Mouse (Mus musculus): ENCODE results near the gene Slc22a17. TPM values are rescaled to one million over a fixed set of nuclear protein-coding genes. Genes with fewer than 3 reads are reported as not detected.
A peak's percentile ranks its signal among the peaks of the same experiment; 100 is the strongest.

Slc22a17 gene
- total RNA-seq, 1 experiment: 5.2 TPM

DNA sequence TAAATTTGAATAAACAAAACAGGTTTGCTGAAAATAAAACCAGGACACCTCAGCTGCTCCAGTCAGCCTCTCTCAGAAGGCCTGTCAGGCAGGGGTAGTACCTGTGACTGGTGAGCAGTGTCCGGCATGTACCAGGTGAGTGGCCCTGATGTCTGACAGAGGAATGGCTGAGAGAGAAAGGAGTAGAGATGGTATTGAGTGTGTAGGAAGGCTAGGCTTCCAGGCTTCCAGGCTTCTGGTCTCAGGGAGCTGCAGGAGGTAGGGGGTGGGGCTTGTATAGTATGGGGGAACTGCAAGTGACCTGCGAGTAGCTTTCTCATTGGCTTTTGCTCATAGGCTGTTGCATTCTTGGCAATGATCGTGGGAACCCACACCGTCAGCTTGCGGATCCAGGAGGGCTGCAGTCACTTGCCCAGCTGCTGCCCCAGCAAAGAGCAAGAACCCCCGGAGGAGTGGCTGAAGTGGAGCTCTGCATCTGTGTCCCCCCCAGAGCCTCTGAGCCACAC lies 19.8 kb upstream of the Slc22a17 start, which contains the start of gene Il25:
TSS of gene Il25 (plus strand) at position 51 of the 506 bp plus-strand sequence.
- in situ Hi-C loops (cut with MboI; ENCODE audit: low sequenced_read_pairs in 2 of 2, unreplicated experiment in 2 of 2): no loop called here
- H3K9me3 ChIP-seq (ENCODE audit: control insufficient read depth, insufficient read depth, low read depth, low read length): no peaks in the 10 kb centered on the region
- no peak within 1 kb of the TSS for H3K27ac ChIP-seq (ENCODE audit: insufficient read depth, low read depth, low read length, poor library complexity, severe bottlenecking)
- H3K4me3 ChIP-seq (ENCODE audit: insufficient read depth in 1 of 2, low read depth in 1 of 2, low read length in 2 of 2, poor library complexity in 1 of 2, severe bottlenecking in 1 of 2): no peak within 1 kb of the TSS
- DNase-seq (ENCODE audit: low read depth, low spot score): no peak
- H3K4me1 ChIP-seq (ENCODE audit: control insufficient read depth in 2 of 2, insufficient read depth in 2 of 2, low read length in 2 of 2, poor library complexity in 1 of 2): peaks cover 11 to 25% of the 10 kb centered on the region in 2 experiments; a peak in 3 of 4 replicates
- H3K9ac ChIP-seq (ENCODE audit: insufficient read depth, low read depth, low read length, poor library complexity, severe bottlenecking): no peak within 1 kb of the TSS
- TF ChIP-seq ZC3H11A (IDR thresholded peaks at IDR 0.05; ENCODE audit: borderline replicate concordance, low read depth, low read length) (no peak), HCFC1 (IDR thresholded peaks at IDR 0.05; ENCODE audit: borderline replicate concordance, insufficient read depth, low read length) (no peak), CHD2 (IDR thresholded peaks at IDR 0.05; ENCODE audit: low read depth, low read length) (no peak), ZNF384 (IDR thresholded peaks at IDR 0.05; ENCODE audit: low read depth, low read length) (no peak), MAFK (IDR thresholded peaks at IDR 0.05; ENCODE audit: insufficient read depth, low read depth, low read length) (no peak)
- no peaks in the 10 kb centered on the region for H3K36me3 ChIP-seq (ENCODE audit: control insufficient read depth, insufficient read depth, low read length, poor library complexity, severe bottlenecking)

DNA sequence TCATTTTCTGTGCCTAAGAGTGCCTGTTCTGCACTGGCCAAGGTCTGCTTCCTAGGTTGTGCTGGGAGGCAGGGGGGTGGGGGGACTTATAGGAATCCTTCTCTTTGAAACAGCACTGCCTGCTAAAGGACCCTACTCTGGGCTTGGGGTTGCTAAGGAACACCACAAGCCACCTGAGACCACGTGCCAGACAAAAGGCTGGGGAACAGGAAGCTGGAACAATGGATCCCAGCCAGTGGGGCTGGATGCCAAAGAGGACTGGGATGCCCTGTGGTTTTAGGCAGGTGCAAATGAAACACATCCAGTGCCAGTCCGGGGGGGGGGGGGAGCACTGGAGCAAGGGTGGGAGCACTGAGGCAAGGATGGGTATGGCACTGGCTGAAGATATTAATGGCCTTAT lies 17.5 kb upstream of the Slc22a17 start:
- no peak for TF ChIP-seq ZC3H11A (IDR thresholded peaks at IDR 0.05; ENCODE audit: borderline replicate concordance, low read depth, low read length)
- no peak for TF ChIP-seq MAFK (IDR thresholded peaks at IDR 0.05; ENCODE audit: insufficient read depth, low read depth, low read length)
- no peak for TF ChIP-seq HCFC1 (IDR thresholded peaks at IDR 0.05; ENCODE audit: borderline replicate concordance, insufficient read depth, low read length)
- TF ChIP-seq CHD2 (IDR thresholded peaks at IDR 0.05; ENCODE audit: low read depth, low read length): no peak
- TF ChIP-seq ZNF384 (IDR thresholded peaks at IDR 0.05; ENCODE audit: low read depth, low read length): no peak
- Histone ChIP-seq H3K4me1 (ENCODE audit: control insufficient read depth in 2 of 2, insufficient read depth in 2 of 2, low read length in 2 of 2, poor library complexity in 1 of 2) (peaks cover 10 to 23% of the 10 kb centered on the region in 2 experiments; a peak in 3 of 4 replicates), H3K36me3 (ENCODE audit: control insufficient read depth, insufficient read depth, low read length, poor library complexity, severe bottlenecking) (no peaks in the 10 kb centered on the region), H3K4me3 (ENCODE audit: insufficient read depth in 1 of 2, low read depth in 1 of 2, low read length in 2 of 2, poor library complexity in 1 of 2, severe bottlenecking in 1 of 2) (no peak overlapping the region), H3K9ac (ENCODE audit: insufficient read depth, low read depth, low read length, poor library complexity, severe bottlenecking) (no peak overlapping the region), H3K27ac (ENCODE audit: insufficient read depth, low read depth, low read length, poor library complexity, severe bottlenecking) (peak overlapping the region; percentile 58; the same call in 1 of the 2 replicates), H3K9me3 (ENCODE audit: control insufficient read depth, insufficient read depth, low read depth, low read length) (no peaks in the 10 kb centered on the region)
- DNase-seq (ENCODE audit: low read depth, low spot score): no peak
- in situ Hi-C loops (cut with MboI; ENCODE audit: low sequenced_read_pairs in 2 of 2, unreplicated experiment in 2 of 2): no loop called here

DNA sequence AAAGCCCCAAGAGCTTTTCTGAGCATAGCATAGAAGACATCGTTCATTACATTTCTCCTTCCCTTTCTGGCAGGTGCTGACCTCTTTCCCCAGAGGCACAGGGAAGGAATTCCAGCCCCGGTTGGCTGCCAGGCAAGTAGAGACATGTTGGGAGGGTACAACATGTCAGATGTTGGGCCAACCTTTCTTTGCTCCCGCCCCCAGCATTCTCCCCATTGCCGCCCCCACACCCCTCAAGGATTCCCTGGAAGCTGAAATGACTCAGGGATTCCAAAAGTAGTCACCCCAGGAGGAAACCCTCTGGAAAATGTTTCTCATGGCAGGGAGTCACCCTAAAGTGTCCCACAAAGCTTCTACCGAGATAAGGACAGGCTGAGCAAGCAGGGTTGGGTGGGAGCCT lies 16.9 kb upstream of the Slc22a17 start:
- H3K27ac ChIP-seq (ENCODE audit: insufficient read depth, low read depth, low read length, poor library complexity, severe bottlenecking): peak overlapping the region; percentile 58
- no peak overlapping the region for H3K9ac ChIP-seq (ENCODE audit: insufficient read depth, low read depth, low read length, poor library complexity, severe bottlenecking)
- no peak for DNase-seq (ENCODE audit: low read depth, low spot score)
- H3K36me3 ChIP-seq (ENCODE audit: control insufficient read depth, insufficient read depth, low read length, poor library complexity, severe bottlenecking): no peaks in the 10 kb centered on the region
- in situ Hi-C loops (cut with MboI; ENCODE audit: low sequenced_read_pairs in 2 of 2, unreplicated experiment in 2 of 2): no loop called here
- peaks cover 10 to 21% of the 10 kb centered on the region in 2 experiments; a peak in 3 of 4 replicates for H3K4me1 ChIP-seq (ENCODE audit: control insufficient read depth in 2 of 2, insufficient read depth in 2 of 2, low read length in 2 of 2, poor library complexity in 1 of 2)
- H3K9me3 ChIP-seq (ENCODE audit: control insufficient read depth, insufficient read depth, low read depth, low read length): no peaks in the 10 kb centered on the region
- TF ChIP-seq MAFK (IDR thresholded peaks at IDR 0.05; ENCODE audit: insufficient read depth, low read depth, low read length) (no peak), ZNF384 (IDR thresholded peaks at IDR 0.05; ENCODE audit: low read depth, low read length) (no peak), CHD2 (IDR thresholded peaks at IDR 0.05; ENCODE audit: low read depth, low read length) (no peak), HCFC1 (IDR thresholded peaks at IDR 0.05; ENCODE audit: borderline replicate concordance, insufficient read depth, low read length) (no peak), ZC3H11A (IDR thresholded peaks at IDR 0.05; ENCODE audit: borderline replicate concordance, low read depth, low read length) (no peak)
- H3K4me3 ChIP-seq (ENCODE audit: insufficient read depth in 1 of 2, low read depth in 1 of 2, low read length in 2 of 2, poor library complexity in 1 of 2, severe bottlenecking in 1 of 2): no peak overlapping the region

DNA sequence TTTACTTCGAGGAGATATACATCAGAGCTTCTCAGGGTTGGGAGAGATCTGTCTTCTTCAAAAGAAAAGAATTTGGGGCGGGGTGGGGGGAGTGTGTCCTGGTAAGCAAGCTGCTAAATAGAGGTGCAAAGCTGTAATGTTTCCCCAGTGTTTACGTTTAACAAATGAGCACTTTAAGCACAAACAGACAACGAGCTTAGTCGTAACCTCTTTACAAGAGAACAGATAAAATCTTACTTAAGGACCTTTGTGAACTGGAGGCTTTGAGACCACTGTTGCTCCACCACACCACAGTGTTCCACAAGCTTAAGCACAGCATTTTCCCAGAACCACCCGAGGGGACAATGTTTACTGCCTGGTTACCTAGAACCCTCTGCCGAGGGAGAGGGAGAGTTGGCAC lies 14.4 kb upstream of the Slc22a17 start:
- H3K27ac ChIP-seq (ENCODE audit: insufficient read depth, low read depth, low read length, poor library complexity, severe bottlenecking): peak overlapping the region; percentile 70; the same call in 1 of the 2 replicates
- no peaks in the 10 kb centered on the region for H3K9me3 ChIP-seq (ENCODE audit: control insufficient read depth, insufficient read depth, low read depth, low read length)
- DNase-seq (ENCODE audit: low read depth, low spot score): no peak
- TF ChIP-seq CHD2 (IDR thresholded peaks at IDR 0.05; ENCODE audit: low read depth, low read length) (no peak), HCFC1 (IDR thresholded peaks at IDR 0.05; ENCODE audit: borderline replicate concordance, insufficient read depth, low read length) (no peak), ZNF384 (IDR thresholded peaks at IDR 0.05; ENCODE audit: low read depth, low read length) (no peak), MAFK (IDR thresholded peaks at IDR 0.05; ENCODE audit: insufficient read depth, low read depth, low read length) (no peak), ZC3H11A (IDR thresholded peaks at IDR 0.05; ENCODE audit: borderline replicate concordance, low read depth, low read length) (no peak)
- in situ Hi-C loops (cut with MboI; ENCODE audit: low sequenced_read_pairs in 2 of 2, unreplicated experiment in 2 of 2): no loop called here
- peak overlapping the region; percentile 81 to 83 for H3K4me3 ChIP-seq (ENCODE audit: insufficient read depth in 1 of 2, low read depth in 1 of 2, low read length in 2 of 2, poor library complexity in 1 of 2, severe bottlenecking in 1 of 2)
- H3K36me3 ChIP-seq (ENCODE audit: control insufficient read depth, insufficient read depth, low read length, poor library complexity, severe bottlenecking): peaks cover 3% of the 10 kb centered on the region; the same call in 1 of the 2 replicates
- peaks cover 13 to 19% of the 10 kb centered on the region in 2 experiments; a peak in 3 of 4 replicates for H3K4me1 ChIP-seq (ENCODE audit: control insufficient read depth in 2 of 2, insufficient read depth in 2 of 2, low read length in 2 of 2, poor library complexity in 1 of 2)
- peak overlapping the region; percentile 90; the same call in 1 of the 2 replicates for H3K9ac ChIP-seq (ENCODE audit: insufficient read depth, low read depth, low read length, poor library complexity, severe bottlenecking)

Data from ES-E14 (cell line).